Mouse (Mus musculus) midbrain, embryonic 16.5 days (tissue): ENCODE data around the gene Crk. TPM values are rescaled to one million over a fixed set of nuclear protein-coding genes. Genes with fewer than 3 reads are reported as not detected.

Experiments
- ATAC-seq: fragments of 200-750 bp; cut with Nextera tagmentation; 2 replicates; pipeline ENCODE4 v1.8.0; 2017; ENCODE audit warnings: moderate TSS enrichment
- H3K27ac ChIP-seq: fragments of 300-500 bp; sonication (generic); 2 replicates; pipeline ENCODE4 v1.5.1; 2014; ENCODE audit warnings: mild to moderate bottlenecking, low read length, mixed read lengths
- H3K27me3 ChIP-seq: fragments of 300-500 bp; sonication (generic); 2 replicates; pipeline ENCODE4 v1.6.1; 2014; ENCODE audit warnings: low read depth, low read length, mixed read lengths; ENCODE audit not compliant: control insufficient read depth, insufficient read depth
- H3K36me3 ChIP-seq: fragments of 300-500 bp; sonication (generic); 2 replicates; pipeline ENCODE4 v1.6.1; 2014; ENCODE audit warnings: mild to moderate bottlenecking, low read length, moderate library complexity, mixed read lengths; ENCODE audit not compliant: control insufficient read depth, insufficient read depth
- H3K4me1 ChIP-seq: fragments of 300-500 bp; sonication (generic); 2 replicates; pipeline ENCODE4 v1.6.1; 2014; ENCODE audit warnings: mild to moderate bottlenecking, low read length, mixed read lengths; ENCODE audit not compliant: control insufficient read depth, insufficient read depth
- H3K4me2 ChIP-seq: fragments of 300-500 bp; sonication (generic); 2 replicates; pipeline ENCODE4 v1.6.1; 2014; ENCODE audit warnings: mild to moderate bottlenecking, low read length, mixed read lengths
- H3K4me3 ChIP-seq: fragments of 300-500 bp; sonication (generic); 2 replicates; pipeline ENCODE4 v1.5.1; 2014; ENCODE audit warnings: low read depth, mild to moderate bottlenecking, low read length, moderate library complexity, mixed read lengths
- H3K9ac ChIP-seq: fragments of 300-500 bp; sonication (generic); 2 replicates; pipeline ENCODE4 v1.6.1; 2014; ENCODE audit warnings: low read depth, low read length, mixed read lengths
- H3K9me3 ChIP-seq: fragments of 300-500 bp; sonication (generic); replicated peaks from 2 replicates; pipeline ENCODE4 v1.6.1; 2014; ENCODE audit warnings: mild to moderate bottlenecking, low read length, mixed read lengths; ENCODE audit not compliant: control insufficient read depth, poor library complexity, severe bottlenecking
- WGBS: fragments of 180-500 bp; shearing (Covaris S2); extraction: QIAGEN DNeasy Blood & Tissue Kit; methylation state at CpG from one replicate; pipeline ENCODE4 v1.1.7; 2014; 5-methylcytosine and 5-hydroxymethylcytosine counted together
- polyA plus RNA-seq: library from polyadenylated mRNA; unstranded; fragments of >200 nt; fragmentation: Nextera tagmentation; extraction: Ambion mirVana; gene quantifications from 2 replicates; pipeline ENCODE4 v1.2.1, GENCODE M21; 2015

Crk gene
- polyA plus RNA-seq, 1 experiment from 2014 or later: 105 TPM

DNA sequence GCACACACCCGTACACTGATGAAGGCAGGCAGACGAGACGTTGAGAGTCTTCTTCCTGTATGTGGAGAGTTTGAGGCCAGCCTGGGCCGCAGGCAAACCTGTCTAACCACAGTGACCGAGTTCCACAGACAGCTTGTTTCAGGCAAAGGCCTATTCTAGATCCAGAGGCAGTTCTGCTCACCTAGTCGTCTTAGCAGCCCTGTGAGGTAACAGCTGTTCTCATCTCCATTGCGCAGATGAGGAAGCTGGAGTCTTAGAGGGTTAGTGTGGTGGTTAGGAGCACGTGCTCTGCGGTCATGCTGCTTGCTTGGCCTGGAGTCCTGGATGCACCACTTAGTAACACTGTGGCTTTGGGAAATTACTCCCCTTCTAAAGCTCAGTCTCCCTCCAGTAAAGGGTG is 34.4 kb upstream of the Crk start:
- no peaks in the 10 kb centered on the region for H3K9me3 ChIP-seq
- no peak for ATAC-seq
- H3K27me3 ChIP-seq: no peaks in the 10 kb centered on the region
- H3K4me3 ChIP-seq: no peak overlapping the region
- H3K4me2 ChIP-seq: no peak overlapping the region
- no peaks in the 10 kb centered on the region for H3K36me3 ChIP-seq
- peaks cover 2% of the 10 kb centered on the region; the same call in 1 of the 2 replicates for H3K4me1 ChIP-seq
- no peak overlapping the region for H3K9ac ChIP-seq
- 80% methylated on average over 9 of the region's 9 CpGs for WGBS
- H3K27ac ChIP-seq: no peak overlapping the region

DNA sequence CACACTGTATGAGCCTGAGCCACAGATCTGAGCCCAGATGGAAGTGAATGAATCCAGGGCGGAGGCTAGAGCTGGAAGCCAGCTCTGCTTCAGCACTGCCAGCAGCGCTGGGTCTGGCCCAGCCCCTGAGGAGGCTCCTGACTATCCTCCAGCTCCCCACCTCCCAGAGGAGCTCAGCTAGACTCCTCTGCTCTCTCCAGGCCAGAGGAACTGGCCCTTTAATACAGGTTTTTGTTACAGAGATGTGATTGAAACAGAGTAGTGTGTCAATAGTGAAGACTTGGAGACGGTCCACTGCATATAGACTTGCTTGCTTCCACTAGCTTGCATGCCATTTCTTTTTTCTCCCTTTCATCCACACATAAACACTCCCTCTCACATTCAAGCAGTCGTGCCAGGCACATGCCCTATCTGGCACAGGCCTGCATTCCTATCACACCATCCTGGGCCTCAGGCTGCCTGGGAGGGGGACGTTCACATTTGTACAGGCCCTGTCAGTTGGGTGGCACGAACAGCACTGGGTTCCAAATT is 31.3 kb upstream of the Crk start:
- Histone ChIP-seq H3K4me2 (no peak overlapping the region), H3K4me1 (peaks cover 12% of the 10 kb centered on the region), H3K9ac (no peak overlapping the region), H3K36me3 (no peaks in the 10 kb centered on the region), H3K4me3 (no peak overlapping the region), H3K9me3 (no peaks in the 10 kb centered on the region), H3K27ac (no peak overlapping the region), H3K27me3 (no peaks in the 10 kb centered on the region; the same call in 1 of the 2 replicates)
- WGBS: 54% methylated on average over 6 of the region's 6 CpGs
- peak; percentile 68 for ATAC-seq

DNA sequence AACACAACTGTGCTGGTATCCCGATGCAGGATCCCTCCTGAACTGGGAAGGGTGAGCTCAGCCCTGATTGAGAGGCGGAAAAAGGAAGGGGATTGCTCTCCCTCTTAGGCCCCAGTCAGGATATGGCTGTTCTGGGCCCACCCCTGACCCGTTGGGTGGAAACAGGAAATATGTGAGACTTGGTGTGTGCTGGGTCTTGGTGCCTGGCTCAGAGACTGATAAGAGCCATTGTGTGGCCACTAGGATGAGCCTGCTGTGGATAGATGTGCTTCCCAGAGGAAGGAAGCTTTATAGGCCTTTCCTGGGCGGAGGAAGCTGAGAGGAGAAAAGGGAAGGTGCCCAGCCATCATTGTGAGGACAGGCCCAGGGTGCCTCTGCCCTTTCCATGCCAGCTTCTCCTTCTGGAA is 29.9 kb upstream of the Crk start:
- H3K4me2 ChIP-seq: no peak overlapping the region

DNA sequence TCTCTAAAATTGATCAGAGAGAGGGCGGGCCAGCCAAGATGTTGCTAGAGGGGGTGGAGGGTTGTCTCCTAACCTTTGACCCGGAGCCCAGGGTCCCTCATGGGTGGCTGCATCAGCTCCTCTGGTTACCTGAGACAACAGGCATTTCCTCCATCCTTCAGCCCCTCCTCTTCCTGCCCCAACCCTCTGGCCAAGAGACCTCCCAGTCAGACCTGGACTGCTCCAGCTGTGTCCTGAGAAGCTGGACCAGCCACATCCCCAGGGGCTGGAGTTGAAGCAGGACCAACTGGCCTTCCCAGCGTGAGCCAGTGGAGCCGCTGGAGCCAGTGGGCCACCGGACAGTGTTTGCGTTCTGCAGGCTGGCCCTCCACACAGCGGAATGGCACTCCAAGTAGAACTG is 28.7 kb upstream of the Crk start, which contains the start of gene Myo1c:
Myo1c (plus strand) TSS at position 194 of the 400 bp plus-strand sequence.
- WGBS: 78% methylated on average over 7 of the region's 7 CpGs
- no peaks in the 10 kb centered on the region for H3K36me3 ChIP-seq
- H3K27me3 ChIP-seq: peaks cover 18% of the 10 kb centered on the region
- ATAC-seq: no peak
- H3K27ac ChIP-seq: no peak within 1 kb of the TSS
- peak within 1 kb of the TSS; percentile 81 for H3K4me2 ChIP-seq
- H3K4me3 ChIP-seq: peak within 1 kb of the TSS; percentile 55
- peaks cover 25% of the 10 kb centered on the region for H3K4me1 ChIP-seq
- no peaks in the 10 kb centered on the region for H3K9me3 ChIP-seq
- H3K9ac ChIP-seq: peak within 1 kb of the TSS; percentile 74

More for the DNA sequence above, 29.9 kb upstream of the Crk start:
- WGBS: 83% methylated on average over 4 of the region's 4 CpGs
- Histone ChIP-seq H3K36me3 (no peaks in the 10 kb centered on the region), H3K9ac (no peak overlapping the region), H3K27me3 (peaks cover 6% of the 10 kb centered on the region), H3K27ac (no peak overlapping the region), H3K9me3 (no peaks in the 10 kb centered on the region), H3K4me3 (no peak overlapping the region), H3K4me1 (peaks cover 19% of the 10 kb centered on the region)
- no peak for ATAC-seq

DNA sequence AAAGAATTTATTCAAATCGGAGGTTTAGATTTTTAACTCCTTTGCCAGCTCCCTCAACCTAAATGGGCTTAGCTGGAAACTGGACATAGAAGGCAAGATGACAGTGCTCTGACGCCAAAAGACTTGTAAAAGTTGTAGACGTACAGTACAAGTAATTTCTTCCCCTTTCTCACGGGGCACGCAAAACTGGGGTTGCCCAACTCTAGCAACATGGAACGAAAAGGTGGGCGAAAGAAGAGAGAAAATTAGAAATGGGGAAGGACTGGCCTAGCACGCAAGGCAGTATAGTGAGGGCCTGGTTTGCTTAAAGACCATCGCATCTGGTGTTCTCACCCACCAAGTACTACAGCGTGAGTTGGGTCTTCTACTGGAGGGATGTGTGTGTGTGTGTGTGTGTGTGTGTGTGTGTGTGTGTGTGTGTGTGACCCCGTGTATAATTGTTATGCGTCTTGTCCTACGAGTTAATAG is 28.1 kb upstream of the Crk start:
- no peaks in the 10 kb centered on the region for H3K36me3 ChIP-seq
- H3K4me2 ChIP-seq: peak overlapping the region; percentile 81
- H3K9me3 ChIP-seq: no peaks in the 10 kb centered on the region
- H3K9ac ChIP-seq: peak overlapping the region; percentile 74
- no peak for ATAC-seq
- WGBS: 42% methylated on average over 13 of the region's 13 CpGs
- H3K27ac ChIP-seq: no peak overlapping the region
- peak overlapping the region; percentile 55 for H3K4me3 ChIP-seq
- peaks cover 20% of the 10 kb centered on the region for H3K27me3 ChIP-seq
- H3K4me1 ChIP-seq: peaks cover 27% of the 10 kb centered on the region

DNA sequence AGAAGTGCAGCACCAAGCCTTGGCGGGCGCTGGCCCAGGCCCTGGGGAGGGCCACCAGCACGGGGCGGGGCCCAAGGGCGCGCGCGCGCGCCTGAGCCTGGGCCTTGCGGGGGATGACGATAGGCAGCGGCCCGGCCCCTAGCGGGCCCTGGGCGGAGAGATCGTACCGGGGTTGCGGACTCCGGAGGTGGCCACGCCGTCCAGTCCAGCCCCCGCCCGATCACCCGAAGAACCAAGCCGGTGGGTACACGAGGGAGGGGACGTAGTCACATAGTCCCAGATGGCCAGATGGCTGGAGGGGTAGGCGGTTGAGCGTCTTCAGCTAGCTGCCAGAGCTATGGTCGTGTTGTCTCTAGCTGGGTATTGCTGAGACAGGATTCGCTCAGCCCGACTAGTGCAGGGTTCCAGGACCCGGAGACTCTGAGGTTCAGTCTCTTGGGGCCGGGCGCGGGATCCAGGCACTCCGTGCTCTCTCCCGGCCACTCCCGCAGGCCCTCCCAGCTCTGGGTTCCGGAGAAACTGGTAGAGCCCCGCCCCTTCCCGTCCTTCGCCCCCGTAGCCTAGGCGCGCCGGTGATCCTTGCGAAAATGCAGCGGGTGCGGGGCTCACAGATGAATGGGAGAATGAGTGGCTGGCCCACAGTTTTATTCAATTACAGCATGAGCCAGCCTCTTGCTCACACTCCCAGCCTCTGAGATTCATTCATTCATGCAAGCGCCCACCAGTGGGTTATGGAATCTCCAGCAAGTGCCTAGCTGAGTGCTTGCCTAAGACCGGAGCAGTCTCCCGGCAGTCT is 27.4 kb upstream of the Crk start:
- under 1% methylated on average over 54 of the region's 54 CpGs for WGBS

DNA sequence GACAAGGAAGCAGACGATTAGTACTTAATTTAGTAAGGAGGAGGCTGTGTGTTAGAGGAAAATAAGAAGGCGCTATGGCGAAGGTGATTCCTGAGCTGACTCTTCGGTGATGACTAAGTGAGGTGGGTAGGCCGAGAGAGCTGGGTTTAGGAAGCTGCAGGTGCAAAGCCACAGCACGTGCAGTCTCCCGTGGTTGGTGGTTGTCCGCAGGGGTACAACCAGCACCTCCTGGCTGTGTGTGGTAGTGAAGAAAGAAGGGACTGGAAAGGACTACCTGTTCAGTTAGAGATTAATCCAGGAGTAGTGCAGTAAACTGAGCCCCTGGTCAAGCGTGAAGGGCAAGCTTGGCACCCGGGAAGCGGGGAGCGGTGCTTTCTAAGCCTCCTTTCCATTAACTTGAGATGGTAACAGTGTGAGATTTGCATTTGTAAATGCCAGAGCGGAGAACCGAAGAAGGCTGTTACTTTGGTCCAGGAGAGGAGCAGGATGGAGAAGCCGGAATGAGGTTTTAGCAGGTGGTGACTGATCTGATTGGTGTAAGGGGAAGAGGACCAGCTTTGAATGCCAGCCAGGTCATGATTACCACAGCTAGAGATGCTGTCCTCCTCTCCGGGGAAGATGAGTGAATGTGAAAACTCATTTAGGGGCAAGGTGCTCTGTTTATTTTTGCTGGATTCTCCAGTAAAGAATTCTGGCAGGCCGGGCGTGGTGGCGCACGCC is 26.7 kb upstream of the Crk start:
- Histone ChIP-seq H3K9ac (peak overlapping the region; percentile 31; the same call in 1 of the 2 replicates), H3K27ac (no peak overlapping the region)

More for the DNA sequence above, 27.4 kb upstream of the Crk start:
- H3K36me3 ChIP-seq: no peaks in the 10 kb centered on the region
- peak overlapping the region; percentile 81 for H3K4me2 ChIP-seq
- peak; percentile 52 for ATAC-seq
- H3K27me3 ChIP-seq: peaks cover 20% of the 10 kb centered on the region
- H3K9me3 ChIP-seq: no peaks in the 10 kb centered on the region
- H3K4me1 ChIP-seq: peaks cover 27% of the 10 kb centered on the region
- peak overlapping the region; percentile 39; the same call in 1 of the 2 replicates for H3K27ac ChIP-seq
- peak overlapping the region; percentile 55 for H3K4me3 ChIP-seq
- peak overlapping the region; percentile 74 for H3K9ac ChIP-seq

DNA sequence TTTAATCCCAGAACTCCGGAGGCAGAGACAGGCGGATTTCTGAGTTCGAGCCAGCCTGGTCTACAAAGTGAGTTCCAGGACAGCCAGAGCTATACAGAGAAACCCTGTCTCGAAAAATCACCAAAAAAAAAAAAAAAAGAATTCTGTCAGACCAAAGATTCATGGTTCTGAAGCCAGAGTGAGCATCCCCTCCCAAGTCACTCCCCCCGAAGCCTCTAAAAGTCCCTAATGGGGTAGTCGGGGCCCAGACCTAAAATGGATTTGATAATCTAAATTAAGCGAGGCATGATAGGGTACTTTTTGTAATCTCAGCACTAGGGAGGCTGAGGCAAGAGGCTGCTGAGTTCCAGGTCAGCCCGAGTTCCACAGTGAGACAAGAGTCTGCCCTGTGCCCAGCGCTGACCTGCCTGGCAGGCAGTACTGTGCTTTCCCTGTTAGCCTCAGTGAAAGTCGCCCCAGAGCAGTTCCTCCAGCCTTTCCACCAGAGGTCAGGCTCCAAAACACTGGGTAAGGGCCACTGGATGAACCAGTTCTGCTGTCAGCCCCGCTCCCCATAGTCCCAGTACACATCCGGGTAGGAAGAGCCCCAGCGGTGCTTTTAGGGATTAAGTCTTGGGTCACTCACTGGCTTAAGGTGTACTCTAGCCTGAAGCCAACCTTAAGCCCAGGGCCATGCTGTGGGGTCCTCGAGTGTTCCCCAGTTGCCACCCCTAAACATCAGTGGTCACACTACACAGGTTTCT is 25.9 kb upstream of the Crk start:
- H3K36me3 ChIP-seq: no peaks in the 10 kb centered on the region
- H3K9me3 ChIP-seq: no peaks in the 10 kb centered on the region
- H3K4me2 ChIP-seq: peak overlapping the region; percentile 86; the same call in 1 of the 2 replicates
- whole genome bisulfite sequencing: 30% methylated on average over 14 of the region's 14 CpGs
- H3K27me3 ChIP-seq: peaks cover 20% of the 10 kb centered on the region
- no peak overlapping the region for H3K9ac ChIP-seq
- ATAC-seq: no peak
- H3K4me3 ChIP-seq: peak overlapping the region; percentile 48
- no peak overlapping the region for H3K27ac ChIP-seq
- H3K4me1 ChIP-seq: peaks cover 24% of the 10 kb centered on the region

More for the DNA sequence above, 26.7 kb upstream of the Crk start:
- Histone ChIP-seq H3K27me3 (peaks cover 20% of the 10 kb centered on the region), H3K36me3 (no peaks in the 10 kb centered on the region), H3K4me1 (peaks cover 25% of the 10 kb centered on the region), H3K4me3 (peak overlapping the region; percentile 55), H3K9me3 (no peaks in the 10 kb centered on the region), H3K4me2 (peak overlapping the region; percentile 81)
- WGBS: 25% methylated on average over 20 of the region's 20 CpGs
- no peak for ATAC-seq
